Mouse (Mus musculus): ENCODE data around the gene Dpp10.

DNA sequence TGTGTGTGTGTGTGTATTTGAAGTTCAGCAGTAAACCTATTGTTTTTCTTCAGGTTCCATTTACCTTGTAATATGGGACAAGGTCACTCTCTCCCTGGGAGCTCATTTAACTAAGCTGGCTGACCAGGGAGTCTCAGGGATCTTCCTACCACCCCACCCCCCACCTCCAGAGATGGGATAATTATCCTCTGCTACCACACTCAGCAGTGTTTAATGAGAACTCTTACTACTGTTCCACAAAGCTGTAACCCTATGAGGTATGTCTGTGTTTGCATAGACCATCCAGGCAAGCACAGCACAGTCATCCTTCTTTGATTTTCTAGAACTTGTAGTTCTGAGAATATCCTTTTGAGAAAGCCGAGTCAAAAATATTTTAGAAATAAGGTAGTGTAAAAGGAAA is 471.6 kb downstream of the Dpp10 start:
- no peak for TF ChIP-seq CTCF (IDR thresholded peaks at IDR 0.05; ENCODE audit: borderline replicate concordance, extremely low read depth, insufficient read depth, insufficient read length)
- no peak for TF ChIP-seq POLR2A (IDR thresholded peaks at IDR 0.05; ENCODE audit: borderline replicate concordance, extremely low read depth, insufficient read depth, insufficient read length, poor library complexity, severe bottlenecking)

Measured in brain, embryonic 14.5 days (tissue).